Mouse (Mus musculus): Measurements from ENCODE around the gene Grifin. TPM values are rescaled to one million over a fixed set of nuclear protein-coding genes. Genes with fewer than 3 reads are reported as not detected.
A peak's percentile ranks its signal among the peaks of the same experiment; 100 is the strongest.

Gene Grifin
- total RNA-seq, 2 experiments from 2014 or later = not detected

DNA sequence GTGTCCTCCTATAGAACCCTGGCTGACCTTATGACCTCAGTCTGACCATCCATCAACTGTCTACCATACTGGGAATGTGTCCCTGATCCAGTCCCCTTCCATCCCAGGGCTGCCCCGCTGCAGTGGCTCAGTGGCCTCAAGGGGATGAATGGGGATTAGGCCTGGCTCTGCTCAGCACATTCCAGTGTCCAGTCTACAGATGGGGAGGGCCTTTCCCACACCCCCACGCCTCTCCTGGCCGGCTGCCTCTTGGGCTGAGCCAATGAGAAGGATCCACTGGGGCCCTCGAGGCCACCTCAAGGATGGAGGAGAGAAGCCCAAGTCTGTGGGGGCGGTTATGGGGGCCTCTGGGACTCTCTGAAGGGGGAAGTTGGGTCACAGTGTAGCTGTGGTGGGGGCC is 580 bp upstream of the Grifin start:
- intact Hi-C loops (cut with DNase I) = loop anchor here (5.0 kb wide), 1 partner anchor 97 kb away; no protein-coding TSS in a partner anchor
- DNase-seq = peak; percentile 60 to 66

- intact Hi-C loops (cut with DNase I) = no loop called here
- DNase-seq = no peak
Measured at GRCm38 (mm10) chr5:140562601-140563000, 2.3 kb downstream of the Grifin start.

- intact Hi-C loops (cut with DNase I) = no loop called here
- DNase-seq = no peak
Measured at GRCm38 (mm10) chr5:140556859-140557258, 8.0 kb downstream of the Grifin start.

DNA sequence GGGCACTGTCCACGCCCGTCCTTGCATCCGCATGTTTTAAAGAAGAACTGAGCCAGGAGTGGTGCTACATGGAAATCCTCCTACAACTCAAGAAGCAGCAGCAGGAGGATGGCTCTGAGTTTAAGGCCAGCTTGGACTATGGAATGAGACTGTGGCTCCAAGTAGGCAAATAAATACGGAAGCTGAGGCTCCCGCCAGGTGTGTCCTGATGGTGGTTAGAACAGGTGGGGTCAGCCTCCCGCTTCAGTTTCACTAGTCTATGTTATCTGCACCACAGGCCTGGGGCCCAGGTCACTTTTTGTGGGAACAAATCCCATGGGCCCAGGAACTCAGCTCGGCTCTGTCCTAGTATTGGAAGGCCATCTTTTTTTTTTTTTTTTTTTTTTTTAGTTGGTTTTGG is 11.2 kb downstream of the Grifin start:
- DNase-seq = no peak

GRCm38 (mm10) chr5:140549306-140550047 is 15.4 kb downstream of the Grifin start:
- intact Hi-C loops (cut with DNase I) = no loop called here
- no peak for DNase-seq

More for the DNA sequence above, 11.2 kb downstream of the Grifin start:
- intact Hi-C loops (cut with DNase I) = no loop called here

GRCm38 (mm10) chr5:140546332-140546731 is 18.5 kb downstream of the Grifin start:
- intact Hi-C loops (cut with DNase I) = no loop called here
- DNase-seq = no peak

DNA sequence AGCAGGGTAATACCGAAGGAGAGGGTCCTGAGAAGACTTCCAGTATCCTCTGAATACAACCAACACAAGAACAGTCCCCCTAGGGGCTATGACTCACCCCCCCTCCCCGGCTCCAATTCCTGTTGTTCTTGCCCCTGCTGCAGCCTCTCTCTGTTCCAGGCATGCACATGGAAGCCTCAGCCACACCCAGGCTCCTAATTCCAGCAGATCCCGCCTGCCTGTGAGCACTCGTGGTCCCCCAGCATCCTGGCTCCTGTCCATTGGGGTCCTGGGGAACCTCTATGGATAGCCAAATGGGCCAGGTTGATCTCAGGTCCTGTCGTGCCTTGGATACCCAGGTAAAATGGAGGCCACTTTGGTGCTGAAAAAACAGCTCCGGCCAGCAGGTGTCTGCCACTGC is 19.2 kb downstream of the Grifin start:
- intact Hi-C loops (cut with DNase I) = no loop called here
- DNase-seq = no peak

DNA sequence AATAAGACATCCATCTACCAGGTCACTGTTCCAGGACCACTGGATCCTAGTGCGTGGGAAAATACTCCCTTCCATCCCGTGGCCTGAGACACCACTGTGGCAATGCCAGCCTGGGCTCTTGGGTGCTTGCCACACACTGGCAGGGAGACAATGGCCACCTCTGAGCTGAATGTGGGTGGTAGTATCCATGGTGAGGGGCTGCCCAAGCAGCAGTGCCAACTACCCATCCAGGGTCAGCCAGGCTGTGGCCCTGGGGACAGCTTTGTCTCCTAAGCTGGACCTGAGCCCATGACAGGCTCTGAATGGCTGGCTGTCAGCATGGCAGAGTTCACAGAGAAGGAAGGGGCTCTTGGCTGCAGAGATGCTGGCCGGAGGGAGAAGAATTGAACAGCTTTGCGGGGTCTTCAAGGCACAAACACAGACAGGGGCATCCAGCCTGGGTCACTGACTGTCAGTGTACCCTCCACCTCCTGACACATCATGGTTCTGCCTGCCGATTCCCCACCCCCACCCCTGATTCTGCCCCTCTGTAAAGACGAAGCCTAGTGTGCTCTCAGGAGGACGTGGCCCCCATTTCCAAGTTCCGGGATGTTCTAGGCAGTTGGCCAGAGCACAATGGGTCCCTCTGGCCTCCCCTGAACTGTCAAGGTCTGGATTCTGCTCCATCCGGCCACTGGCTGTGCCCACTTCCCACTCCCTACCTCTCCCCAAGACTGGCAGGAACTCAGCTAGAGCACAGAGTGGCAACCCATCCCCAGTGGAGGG is 21.9 kb downstream of the Grifin start:
- no peak for DNase-seq
- intact Hi-C loops (cut with DNase I) = loop anchor here (5.0 kb wide), 1 partner anchor 34 kb away; no protein-coding TSS in a partner anchor

DNA sequence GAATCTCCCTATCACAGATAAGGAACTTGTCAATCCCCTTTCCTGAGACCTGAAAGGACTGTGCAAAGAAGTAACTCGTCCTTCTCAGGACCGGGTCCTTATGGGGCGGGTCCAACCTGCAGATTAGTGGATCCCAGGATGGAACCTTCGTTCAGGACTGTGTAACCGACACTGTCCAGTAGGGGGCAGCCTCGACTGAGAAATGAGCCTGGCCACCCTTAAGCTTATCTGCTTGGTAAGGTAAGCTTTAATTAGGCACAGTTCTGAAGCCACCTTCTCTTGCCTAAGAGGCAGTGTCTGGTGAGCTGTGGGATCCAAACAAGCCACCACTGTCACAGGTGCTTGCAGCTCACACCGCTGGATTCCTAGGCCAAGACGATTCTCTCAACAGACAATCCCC is 24.8 kb downstream of the Grifin start:
- intact Hi-C loops (cut with DNase I) = loop anchor here (1.0 to 5.0 kb wide), 4 partner anchors 37 to 145 kb away; no protein-coding TSS in a partner anchor
- peak; percentile 84 to 93 for DNase-seq

DNA sequence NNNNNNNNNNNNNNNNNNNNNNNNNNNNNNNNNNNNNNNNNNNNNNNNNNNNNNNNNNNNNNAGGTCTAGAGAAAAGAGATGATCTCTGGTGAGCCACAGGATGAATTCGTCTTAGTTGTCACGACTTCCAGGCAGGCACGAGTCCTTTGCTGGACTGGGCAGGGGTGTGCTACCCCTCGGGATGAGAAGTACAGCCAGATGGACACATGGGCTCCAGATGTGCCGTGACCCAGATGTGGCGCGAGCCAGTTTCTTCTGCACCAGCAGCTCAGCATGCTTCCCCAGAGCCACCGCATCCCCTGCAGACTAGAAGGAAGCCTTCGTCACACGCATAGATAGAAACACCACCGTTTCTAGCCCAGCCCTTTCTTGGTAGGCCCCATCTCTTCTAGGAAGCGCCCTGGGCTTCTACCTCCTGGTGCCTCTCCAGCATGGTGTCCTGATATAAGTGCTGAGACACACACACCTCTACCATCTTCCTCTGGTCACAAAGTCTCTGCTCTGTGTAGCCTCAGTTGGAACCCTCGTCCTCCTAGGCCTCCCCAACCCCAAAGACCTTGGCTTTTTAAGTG is 26.7 kb downstream of the Grifin start:
- no peak for DNase-seq
- intact Hi-C loops (cut with DNase I) = loop anchor here (5.0 kb wide), 2 partner anchors 121 to 201 kb away; partner anchors contain the start of gene Eif3b

- intact Hi-C loops (cut with DNase I) = no loop called here
- no peak for DNase-seq
Measured at GRCm38 (mm10) chr5:140526754-140527153, 38.1 kb downstream of the Grifin start.

DNA sequence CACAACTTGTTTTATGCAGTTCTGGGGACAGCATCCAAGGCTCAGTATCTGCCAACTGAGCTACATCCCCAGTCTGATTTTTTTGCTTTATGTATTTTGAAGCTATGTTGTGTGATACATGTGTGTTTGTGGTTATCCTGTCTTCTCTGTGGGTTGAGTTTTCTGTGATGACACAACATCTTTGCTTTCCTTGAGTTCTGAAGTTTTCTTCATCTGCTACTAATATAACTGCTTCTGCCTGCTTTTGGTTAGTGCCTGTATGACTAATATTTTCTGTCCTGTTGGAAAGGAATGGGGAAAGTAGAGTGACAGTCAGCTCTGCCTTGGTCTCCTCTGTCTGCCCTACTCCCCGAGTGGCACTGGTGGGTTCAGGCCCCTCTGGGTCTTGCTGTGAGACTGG is 43.7 kb downstream of the Grifin start:
- DNase-seq = no peak
- intact Hi-C loops (cut with DNase I) = no loop called here

DNA sequence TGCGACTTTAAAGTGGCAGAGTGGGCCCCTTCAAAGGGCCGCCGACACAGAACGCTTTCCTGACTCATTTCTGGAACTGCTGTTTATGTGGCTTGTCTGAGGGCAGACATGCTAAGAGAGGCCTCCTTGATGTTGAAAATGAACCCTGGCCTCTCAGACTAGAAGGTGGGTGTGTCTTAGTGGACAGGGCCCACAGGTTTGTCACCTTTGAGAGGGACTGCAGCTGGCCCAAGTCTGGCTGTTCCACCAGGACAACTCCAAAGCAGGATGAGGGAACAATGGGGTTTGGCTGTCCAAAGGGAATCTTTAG is 47.0 kb downstream of the Grifin start:
- intact Hi-C loops (cut with DNase I) = no loop called here
- DNase-seq = no peak

DNA sequence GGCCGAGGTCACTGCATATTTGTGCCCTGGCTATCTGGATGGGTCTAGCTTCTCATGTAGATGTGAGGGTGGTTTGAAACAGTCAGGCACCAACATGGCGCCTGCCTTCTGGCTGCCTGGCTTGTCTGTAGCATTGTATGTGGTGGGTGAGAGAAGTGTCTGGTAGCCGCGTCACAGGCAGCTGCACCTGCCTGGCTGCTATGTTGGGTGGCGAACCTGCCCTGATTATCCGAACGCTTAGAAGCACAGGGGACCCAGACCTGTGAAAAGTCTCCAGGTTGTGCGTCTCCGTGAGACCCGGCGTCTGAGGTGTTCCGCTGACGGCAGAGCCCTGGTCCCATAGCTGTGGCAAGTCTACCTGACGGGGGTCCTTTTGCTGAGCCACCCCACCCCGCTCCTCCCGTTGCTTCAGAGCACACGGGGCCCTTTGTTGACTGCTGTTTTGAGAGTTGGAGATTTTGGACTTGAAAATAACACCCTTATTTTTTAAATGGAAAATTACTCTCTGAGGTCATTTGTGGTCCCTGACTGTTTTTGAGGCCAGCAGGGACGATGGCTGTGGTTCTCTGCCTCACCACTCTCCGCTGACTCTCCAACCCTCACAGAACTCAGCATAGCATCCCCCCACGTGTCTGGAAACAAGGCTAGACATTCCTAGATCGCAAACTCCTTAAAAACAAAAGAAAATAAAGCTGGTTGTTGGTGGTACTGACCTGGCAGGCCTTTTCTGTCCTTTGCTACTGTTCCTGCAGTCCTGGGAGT is 47.5 kb downstream of the Grifin start:
- DNase-seq = no peak
- intact Hi-C loops (cut with DNase I) = no loop called here

GRCm38 (mm10) chr5:140514799-140515486 is 49.9 kb downstream of the Grifin start:
- no peak for DNase-seq
- intact Hi-C loops (cut with DNase I) = no loop called here

DNA sequence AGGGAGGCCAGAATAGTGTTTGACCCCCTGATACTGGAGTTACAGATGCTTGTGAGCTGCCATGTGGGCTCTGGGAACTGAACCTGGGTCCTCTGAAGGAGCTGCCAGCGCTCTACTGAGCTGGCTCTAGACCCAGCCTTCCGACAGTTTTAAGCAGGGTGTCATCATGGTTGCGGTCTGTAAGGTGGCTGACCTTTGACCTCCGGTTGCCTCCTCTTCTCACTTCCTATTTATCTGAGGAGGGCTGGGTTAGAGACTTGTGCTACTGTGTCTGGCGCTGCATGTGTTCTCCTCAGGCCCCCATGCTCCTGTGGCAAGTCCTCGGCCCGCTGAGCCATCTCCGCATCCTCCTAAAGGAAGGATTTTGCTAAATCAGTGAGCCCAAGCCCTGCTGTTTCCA is 51.0 kb downstream of the Grifin start:
- no peak for DNase-seq
- intact Hi-C loops (cut with DNase I) = no loop called here
